Mouse (Mus musculus): ENCODE measurements at regions not wholly inside any gene's neighbourhood (a gene's known extent, or its start where the extent isn't known, plus 50 kb on each side); places are given as distances from the start of the nearest gene placed in this dataset.
"Not testable (repeated sequence)": the region's sequence is repeated elsewhere in the genome, so short reads cannot be mapped to it uniquely, and the experiment has no call there.

DNA sequence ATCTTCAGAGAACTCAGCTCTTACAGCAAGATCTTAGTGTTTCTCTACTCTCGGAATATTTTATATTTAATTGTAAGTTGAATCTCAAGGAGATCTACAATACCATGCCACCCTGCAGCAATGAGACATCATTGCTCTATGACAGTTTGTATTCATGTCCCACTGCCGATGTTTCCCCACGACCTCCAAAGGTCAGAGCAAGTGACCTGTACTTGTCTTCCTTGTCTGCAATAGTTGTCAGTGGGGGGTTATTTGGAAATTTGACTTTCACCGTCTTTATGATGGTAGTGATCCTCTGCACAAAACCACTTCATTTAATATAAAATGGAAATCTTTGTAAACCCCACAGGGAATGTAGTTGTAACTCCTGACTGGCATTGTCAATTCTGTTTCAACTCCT lies 992.0 kb downstream of the Car8 start:
- no peak for DNase-seq (ENCODE audit: low read depth in 2 of 2, low spot score in 2 of 2)

DNA sequence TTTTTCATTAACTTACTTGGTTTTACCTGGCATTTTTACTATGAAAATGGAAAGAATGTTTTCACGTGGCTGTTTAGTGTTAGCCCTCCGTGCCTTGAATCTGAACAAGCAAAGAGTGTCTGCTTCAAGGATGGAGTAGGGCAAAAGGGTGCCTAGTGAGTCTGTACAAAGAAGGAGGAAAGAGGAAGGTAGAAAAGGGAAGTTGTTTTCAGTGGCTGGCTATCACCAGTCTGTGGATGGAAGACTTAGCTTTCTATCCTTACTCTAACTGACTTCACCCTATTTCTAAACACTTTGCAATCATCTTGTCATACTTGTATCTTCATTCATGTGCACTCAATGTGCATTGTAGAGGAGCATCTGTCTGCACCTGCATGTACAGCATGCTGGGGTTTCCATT lies 993.2 kb downstream of the Car8 start:
- no peak for DNase-seq (ENCODE audit: low read depth in 2 of 2, low spot score in 2 of 2)

DNA sequence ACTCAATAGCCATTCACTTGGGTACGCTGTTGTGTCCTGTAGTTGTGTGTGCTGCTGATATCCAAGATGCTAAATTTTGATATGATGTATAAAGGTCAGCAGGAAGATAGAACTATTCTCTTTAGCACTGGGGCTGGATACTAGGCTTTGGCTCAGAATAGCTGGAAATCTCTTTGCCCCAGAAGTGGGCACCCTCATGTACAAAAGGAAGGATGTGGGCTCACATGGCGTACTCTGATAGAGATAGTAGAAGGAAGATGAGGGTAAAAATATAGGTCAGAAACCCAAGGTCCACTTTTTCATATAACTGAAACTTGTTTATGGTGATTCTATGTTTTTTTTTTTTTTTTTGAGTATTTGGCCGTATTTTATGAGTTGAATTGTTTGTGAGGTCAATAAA lies 1001.0 kb downstream of the Car8 start:
- no peak for DNase-seq (ENCODE audit: low read depth in 2 of 2, low spot score in 2 of 2)

DNA sequence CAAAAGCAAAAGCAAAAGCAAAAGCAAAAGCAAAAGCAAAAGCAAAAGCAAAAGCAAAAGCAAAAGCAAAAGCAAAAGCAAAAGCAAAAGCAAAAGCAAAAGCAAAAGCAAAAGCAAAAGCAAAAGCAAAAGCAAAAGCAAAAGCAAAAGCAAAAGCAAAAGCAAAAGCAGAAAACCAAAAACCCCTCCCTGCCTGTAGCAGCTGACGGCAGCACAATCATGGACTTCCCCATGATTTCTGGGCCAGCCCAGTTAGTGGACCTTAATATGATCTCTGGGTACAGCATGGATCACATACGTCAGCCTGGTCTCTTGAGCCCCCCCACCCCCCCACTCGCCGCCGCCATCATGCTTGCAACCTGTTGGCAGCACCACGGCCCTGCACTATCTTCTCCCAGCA lies 1004.3 kb downstream of the Car8 start:
- DNase-seq (ENCODE audit: low read depth in 2 of 2, low spot score in 2 of 2): not testable (repeated sequence)

DNA sequence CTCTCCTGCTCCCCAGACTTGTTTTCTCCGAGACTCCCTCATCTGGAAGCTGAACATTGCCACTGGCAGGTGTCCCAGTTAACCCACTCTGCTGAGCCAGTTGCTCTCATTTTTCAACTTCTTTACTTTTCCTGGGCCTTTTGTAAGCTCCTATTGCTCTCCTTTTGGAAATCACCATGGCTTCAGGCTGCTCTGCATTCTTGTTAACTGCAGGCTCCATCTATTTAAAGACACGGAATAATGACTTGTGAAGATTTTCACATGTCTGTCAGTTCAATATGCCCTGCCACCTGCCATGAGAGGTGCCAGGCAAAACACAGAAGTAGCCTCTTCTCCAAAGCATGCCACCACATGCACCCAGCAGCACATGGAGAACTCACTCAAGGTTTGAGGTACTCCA lies 1009.9 kb downstream of the Car8 start:
- DNase-seq (ENCODE audit: low read depth in 2 of 2, low spot score in 2 of 2): no peak

DNA sequence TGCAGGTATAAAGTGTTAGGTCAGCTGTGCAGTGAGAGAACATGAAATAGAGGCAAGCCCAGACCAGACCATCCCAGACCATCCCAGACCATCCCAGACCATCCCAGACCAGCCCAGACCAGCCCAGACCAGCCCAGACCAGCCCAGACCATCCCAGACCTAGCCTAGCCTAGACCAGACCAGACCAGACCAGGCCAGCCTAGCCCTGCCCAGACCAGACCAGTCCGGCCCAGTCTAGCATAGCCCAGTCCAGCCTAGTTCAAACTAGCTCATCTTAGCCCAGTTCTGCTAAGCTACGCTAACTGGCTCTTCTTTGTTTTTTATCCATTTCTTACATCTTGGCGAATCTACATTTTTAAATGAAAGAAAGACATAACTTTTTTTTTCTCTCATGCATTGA lies 1015.9 kb downstream of the Car8 start:
- DNase-seq (ENCODE audit: low read depth in 2 of 2, low spot score in 2 of 2): no peak

DNA sequence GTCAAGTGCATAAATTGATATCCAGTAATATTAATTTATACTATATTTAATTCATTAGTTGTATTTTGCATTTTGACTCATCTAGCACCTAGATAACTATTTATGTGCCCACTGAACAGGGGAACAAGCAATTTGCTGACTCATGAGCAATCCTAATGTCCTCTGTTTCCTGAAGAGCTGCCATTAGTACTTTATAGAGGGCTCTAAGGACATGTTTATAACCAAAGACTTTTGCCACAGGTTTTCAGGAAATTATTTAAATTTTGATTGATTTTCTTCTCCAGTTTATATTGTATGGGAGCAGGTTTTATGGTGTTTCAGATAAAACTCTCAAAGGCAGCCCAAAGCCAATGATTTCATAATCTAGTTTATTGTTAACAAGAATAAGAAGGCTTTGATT lies 1018.4 kb downstream of the Car8 start:
- DNase-seq (ENCODE audit: low read depth in 2 of 2, low spot score in 2 of 2): no peak

DNA sequence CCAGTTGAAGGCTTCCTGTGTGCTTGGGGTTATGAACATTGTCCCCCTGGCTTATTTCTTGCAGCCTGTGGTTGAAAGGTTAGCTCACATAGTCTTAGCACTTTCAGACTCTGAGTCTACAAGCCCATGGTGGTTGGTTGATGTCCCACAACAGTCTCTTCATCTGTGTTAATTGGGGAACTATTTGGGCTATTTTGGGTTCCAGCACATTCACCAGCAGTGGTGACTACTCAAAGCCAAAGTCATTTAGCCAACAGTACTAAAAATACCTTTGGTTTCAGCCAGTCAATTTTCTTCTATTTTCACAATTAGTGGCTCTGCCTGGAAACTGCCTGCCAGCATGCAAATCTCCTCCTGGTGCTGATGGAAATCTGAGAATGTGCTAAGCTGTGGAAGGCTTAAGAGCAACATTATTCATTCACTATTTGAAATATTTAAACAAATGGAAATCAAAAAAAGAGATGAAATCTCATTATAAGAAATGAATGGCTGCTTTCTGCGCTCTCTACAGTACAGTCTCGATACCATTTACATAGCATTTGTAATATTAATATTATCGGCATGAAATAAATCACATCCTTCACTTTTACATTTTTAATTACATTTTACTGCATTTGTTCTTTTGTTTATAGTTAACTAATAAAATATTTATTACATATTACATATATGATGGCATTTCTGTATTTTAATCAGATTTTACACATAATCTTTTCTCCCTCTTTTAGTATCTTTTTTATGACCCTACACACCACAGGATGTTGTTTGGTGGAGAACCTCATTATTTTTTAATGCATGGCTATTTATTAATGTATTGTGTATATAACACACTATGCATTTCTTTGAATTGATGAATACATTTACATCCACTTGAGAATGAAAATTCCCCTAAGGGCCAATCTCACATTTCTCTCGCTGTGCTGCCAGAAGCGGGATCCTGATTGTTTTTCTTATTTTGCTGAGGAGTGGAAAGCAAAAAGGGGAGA lies 1023.5 kb downstream of the Car8 start:
- DNase-seq (ENCODE audit: low read depth in 2 of 2, low spot score in 2 of 2): no peak

DNA sequence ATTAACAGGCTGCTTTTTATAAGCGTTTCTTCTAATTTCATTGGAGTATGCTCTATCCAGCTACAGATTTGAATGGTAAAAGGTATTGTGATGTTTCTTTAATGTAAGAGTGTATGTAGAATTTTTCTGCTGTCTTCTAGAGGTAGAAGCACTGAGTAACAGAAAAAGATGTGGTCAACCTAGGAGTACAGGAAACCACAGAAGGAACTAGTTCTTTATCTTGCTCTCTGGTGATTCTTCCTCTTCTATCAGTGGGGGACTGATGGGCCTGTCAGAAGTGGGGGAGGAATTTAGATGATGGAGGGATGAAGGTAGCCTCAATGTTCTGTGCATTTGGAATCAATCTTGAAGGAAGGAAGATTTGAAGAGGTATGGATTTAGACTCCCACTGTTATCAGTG lies 1031.9 kb downstream of the Car8 start:
- DNase-seq (ENCODE audit: low read depth in 2 of 2, low spot score in 2 of 2): no peak

DNA sequence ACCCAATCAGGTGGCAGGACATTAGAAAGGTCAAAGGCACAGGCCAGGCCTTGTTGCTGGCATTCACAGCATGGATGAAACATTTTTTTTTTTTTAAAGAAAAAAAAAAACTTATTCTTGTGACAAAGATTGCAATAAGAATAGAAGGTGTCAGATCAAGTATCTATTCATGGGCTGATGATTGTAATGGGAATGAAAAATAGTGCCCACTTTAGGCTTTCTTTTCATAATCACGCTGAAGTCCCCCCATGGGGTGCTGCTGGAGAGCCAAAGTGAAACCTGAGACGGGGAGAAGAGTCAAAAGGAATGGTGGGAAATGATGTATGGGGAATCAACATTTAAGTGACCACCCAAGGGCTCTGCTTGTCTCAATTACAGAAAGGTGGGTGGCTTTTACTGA lies 1037.0 kb downstream of the Car8 start:
- no peak for DNase-seq (ENCODE audit: low read depth in 2 of 2, low spot score in 2 of 2)

DNA sequence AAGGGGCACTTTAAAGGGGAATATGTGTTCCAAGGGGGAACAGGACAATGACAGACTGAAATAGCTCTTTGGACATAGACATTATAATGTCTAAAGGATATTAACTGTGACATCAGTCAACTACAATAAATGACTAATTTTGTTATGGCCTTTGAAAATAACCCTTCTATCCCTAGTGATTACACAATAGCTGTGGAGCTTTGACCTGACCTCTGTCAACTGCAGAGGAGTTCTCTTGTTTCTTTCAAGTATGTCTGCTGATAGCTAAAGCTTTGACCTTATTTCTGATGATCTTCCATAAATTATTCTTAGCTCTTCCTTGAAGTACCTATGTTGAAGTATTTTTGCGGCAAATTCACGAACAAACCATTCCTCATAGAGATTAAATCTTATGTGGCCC lies 1038.9 kb downstream of the Car8 start:
- DNase-seq (ENCODE audit: low read depth in 2 of 2, low spot score in 2 of 2): no peak

DNA sequence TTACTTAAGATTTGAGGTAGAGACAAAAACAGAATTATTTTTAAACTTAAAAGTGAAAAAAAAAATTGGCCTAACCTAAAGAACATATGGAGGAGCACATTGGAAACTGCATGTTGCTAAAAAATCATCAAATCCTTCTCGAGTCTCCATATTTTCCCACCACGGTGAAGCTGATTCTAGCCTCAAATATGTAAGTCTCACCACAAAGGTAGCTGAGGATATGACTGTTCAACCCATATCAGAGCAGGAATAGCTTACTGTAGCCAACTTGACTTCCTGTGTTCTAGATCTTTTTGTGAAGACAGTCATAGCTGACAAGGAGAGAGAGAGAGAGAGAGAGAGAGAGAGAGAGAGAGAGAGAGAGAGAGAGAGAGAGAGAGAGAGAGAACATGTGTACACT lies 1039.8 kb downstream of the Car8 start:
- no peak for DNase-seq (ENCODE audit: low read depth in 2 of 2, low spot score in 2 of 2)

DNA sequence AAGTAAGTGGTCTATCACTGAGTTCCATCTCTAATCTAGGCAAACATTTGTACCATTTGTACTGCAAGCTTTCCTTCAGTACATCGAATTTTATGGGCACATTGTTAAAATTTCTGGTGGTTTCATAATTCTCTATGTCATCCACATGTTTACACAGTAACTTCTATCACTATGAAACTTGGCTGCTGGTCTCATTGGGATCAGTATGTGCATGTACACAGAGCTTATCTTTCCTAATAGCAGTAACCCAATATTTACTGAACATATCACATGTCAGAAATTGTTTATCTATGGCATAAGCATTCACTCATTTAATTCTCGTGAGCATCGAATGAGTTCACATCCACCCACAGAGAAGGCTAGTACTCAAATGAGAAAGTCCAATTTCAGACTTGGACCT lies 1042.3 kb downstream of the Car8 start:
- no peak for DNase-seq (ENCODE audit: low read depth in 2 of 2, low spot score in 2 of 2)

DNA sequence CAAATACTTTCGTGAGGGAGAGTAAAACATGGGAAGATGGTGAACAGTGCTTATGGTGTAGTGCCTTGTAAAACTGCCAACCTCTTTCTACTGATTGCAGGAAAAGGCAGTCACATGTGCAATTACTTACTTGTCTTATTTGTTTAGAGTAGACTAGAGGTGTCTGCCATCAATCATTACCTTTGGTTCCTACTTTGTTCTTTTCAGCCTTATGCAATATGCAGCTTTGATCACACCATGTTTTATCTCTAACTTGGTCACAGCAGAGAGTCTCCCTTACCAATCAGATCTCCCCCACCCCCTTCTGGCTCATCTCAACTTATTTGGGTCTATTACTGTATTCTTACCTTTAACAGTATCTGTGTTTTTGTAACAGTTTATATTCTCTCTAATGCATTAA lies 1043.2 kb downstream of the Car8 start:
- DNase-seq (ENCODE audit: low read depth in 2 of 2, low spot score in 2 of 2): no peak

DNA sequence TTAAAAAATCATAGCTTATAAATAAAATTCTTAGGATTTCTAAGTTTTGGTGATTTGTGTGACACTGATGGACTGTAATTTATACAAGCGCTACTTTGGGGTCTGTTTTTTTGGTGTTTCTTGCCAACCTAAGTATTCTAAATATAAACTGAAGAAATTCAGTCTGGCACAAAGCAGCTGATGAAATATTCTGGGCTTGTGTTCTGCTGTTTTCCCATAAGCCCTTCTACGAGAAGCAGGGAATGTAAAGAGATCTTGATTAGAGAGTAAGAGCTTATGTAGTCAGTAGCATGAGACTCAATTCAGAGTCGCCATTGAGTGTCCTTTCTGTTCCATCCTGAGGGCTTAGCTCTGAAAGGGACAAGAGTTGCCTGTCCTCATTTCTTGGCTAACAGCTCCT lies 1046.9 kb downstream of the Car8 start:
- DNase-seq (ENCODE audit: low read depth in 2 of 2, low spot score in 2 of 2): no peak

DNA sequence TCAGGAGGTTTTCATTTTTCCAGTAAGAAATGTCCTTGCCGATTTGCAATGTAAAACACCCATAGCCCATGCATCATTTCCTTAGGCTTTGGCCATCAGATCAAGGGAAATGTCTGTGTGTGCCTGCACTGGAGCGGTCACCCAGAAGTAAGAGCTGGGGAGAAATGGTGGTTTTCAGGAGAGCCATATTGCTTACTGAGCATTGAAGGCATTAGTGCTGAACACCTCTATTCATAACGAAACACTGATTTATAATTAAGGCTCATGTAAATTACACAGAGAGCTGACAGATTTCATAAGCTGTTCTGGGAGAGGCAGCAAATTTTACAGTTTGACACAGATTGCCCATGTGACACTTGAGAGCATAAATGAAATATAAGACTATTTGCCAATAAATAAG lies 1047.6 kb downstream of the Car8 start:
- DNase-seq (ENCODE audit: low read depth in 2 of 2, low spot score in 2 of 2): no peak

DNA sequence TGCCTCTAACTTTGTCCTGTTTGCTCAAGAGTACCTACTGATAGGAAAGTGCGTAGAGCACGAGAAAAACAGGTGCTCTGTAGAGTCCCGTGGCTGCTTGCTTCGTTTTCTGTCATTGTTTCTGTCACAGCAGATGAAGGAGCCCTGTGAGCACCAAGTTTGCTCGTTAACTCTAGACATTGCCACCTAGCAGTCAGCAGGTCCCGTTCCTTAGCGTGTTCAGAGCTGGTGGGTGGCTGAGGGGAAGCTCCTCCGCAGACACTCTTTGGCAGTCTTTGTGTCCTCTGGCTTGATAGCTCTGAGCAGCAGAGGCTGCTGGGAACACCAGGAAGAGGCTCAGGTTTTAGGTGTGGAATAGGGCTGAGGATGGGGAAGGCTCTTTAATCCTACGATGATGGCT lies 1063.8 kb downstream of the Car8 start:
- no peak for DNase-seq (ENCODE audit: low read depth in 2 of 2, low spot score in 2 of 2)

DNA sequence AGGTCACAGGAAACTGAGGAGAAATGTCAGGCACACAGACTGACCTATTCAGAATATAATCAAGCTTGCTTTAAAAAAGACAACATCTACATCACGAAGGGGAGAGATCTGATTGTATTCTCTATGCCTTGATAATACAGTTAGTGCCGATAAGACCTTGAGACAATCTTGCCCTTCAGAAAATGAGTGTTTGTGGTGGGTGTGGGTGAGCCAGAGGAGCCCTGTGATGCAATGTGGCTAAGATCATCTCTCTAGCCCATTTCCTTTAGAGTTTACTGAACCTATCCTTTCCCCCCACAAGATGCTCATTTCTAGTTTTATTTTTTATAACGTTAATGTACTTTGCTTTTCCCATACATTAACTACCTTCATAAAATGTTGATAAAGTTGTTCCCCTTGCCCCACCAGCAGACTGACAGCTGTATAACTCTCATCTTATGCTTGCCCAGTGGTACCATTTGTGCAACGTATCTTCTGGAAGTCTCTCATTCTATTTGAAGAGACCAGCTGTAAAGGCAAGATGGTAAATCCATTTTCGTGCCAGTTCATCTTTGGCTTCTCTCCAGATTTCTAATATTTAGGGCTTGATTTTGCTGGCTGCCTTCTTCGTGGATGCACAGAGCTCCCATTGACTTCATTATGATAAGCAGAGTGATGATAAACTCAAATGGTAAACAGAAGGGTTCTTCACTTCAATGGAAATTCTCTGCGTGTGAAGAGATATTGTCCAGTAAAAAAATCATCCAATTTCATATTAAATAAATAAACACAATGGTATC lies 1066.1 kb downstream of the Car8 start:
- DNase-seq (ENCODE audit: low read depth in 2 of 2, low spot score in 2 of 2): no peak

DNA sequence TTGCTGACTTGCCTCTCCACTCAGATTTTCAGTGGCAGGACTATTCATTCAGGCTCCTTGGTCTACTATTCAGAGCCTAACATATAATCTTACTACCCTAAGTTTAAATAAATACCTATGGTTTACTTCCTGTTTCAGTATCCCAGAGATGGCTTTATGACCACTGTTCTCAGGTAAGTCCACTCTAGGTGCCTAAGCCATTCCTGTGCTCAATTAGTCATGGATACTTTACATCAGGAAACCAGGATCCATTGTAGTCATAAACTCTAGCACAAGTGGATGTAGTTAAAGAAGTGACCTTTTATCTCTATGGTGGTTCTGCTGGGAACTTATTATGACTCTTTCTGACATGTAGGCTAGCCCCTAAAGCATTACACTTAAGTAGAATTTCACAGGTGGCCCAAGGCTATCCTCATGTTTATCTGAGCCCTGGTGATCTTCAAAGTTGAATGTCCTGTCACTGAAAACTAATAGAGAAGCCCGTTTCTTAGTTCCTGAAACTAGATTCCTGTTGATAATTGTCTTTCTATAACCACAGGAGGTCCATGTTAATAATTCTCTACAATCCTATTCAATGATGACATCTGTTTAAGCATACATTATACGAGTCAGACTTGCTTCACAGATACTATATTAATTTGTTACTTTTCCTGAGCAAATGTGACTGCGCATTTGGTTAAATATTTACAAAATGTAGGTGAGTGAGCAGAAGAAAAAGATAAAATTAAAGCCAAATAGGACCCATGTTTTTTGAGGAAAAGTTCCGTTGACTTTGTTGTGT lies 1067.0 kb downstream of the Car8 start:
- DNase-seq (ENCODE audit: low read depth in 2 of 2, low spot score in 2 of 2): no peak

DNA sequence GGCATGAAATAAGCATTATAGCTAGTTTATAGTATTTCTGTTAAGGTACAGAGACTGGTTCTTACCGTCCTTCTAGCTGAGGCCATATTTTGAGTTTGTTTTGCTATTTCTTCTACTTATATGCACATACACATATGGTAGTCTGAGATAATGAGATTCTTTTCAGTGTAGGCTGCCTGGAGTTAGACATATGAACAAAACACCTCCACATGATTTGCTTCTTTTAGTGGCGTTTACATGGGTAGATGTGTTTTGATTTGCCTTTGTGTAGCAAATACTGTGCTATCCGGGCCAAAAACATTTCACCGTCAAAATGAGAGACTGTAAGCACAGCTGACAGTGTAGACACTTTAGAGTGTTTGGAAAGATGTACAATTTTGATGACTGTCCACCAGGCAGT lies 1077.4 kb downstream of the Car8 start:
- no peak for DNase-seq (ENCODE audit: low read depth in 2 of 2, low spot score in 2 of 2)

DNA sequence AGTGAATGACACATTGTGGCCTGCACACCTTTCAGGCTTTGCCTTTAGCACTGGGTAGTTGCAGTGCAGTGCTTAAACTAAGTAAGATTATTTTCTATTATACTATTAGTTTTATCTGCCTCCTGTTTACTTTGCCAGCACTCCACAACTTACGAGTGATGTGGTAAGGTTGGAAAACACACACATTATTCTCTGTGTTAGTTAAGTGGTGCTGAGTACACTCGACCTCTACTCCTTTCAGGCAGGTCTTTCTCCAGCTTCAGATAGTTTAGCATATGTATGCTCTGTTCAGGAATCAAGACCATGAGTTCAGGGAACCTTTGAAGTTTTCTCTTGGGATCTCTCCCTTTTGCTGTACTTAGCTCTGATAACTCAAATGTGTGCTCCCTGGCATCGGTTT lies 1081.0 kb downstream of the Car8 start:
- DNase-seq (ENCODE audit: low read depth in 2 of 2, low spot score in 2 of 2): no peak

DNA sequence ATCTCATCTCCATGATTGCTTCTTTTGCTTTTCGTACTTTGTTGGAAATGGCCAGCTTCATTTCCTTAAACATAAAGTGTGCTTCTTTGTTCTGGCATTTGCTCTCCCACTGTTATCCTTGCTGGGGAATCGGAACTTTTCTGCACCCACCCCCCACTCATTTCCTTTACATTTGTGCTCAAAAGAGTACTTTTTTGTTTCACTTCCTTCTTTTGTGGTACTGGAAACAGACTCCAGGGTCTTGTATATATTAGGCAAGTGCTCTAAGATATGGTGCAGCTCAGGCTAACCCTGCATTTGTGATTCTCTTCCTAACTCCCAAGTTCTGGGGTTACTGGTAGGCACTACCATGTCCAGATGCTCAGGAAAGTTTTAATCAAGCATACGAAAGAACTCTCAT lies 1084.6 kb downstream of the Car8 start:
- no peak for DNase-seq (ENCODE audit: low read depth in 2 of 2, low spot score in 2 of 2)
